Mouse (Mus musculus) lung, postnatal 4 days (tissue): ENCODE measurements at regions not wholly inside any gene's neighbourhood (a gene's known extent, or its start where the extent isn't known, plus 50 kb on each side); places are given as distances from the start of the nearest gene placed in this dataset.

Experiments
- DNase-seq, 2 experiments: peaks; one replicate each; pipeline ENCODE4 v3.0.0; 2021

DNA sequence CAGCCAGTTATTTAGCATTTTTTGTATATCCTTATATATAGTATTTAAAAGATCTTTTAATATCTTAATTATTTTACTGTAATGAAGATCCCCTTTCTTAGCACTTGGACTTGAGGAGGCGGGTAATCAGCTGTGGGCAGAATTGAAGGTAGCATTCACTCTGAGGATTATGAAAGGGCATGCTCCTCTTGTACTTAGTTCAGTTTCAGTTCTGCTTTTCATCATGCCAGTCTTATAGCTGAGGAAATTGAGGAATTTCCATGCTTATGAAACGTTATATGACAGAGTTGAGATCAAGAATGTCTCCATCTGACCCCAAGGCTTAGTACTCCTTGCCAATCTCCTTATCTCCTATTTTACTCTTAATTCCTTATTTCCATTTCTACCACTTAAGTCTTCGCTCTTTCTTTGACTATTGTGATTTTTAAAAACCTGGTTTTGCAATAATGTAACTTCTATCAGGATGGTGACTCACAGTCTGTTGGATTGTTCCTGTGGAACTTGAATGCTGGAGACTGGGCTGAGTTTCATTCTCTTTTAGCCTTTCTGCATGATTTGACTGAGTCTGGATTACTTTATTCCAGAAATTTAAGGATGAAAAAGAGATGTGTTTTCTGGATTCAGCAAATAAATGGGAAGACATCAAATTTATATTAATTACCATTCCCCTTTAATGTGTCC is 133.6 kb downstream of the Papss1 start:
- no peak for DNase-seq

DNA sequence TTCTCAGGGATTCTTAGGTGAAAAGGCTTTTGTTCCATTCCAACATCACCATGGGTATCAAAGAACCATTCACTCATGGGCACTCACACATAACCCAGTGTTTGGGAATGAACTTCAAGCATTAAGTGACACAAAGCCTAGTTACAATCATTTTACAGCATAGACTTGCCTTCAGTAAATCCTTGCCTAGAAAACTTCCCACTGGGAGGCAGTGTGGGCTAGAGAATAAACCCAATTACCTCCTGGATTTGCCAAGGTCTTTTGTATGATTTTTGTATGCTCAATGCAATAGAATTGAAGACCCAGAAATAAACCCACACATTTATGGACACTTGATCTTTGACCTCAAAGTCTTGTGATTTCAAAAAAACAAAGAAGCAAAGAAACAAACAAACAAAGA is 138.6 kb downstream of the Papss1 start:
- peak in 1 of 2 experiments; percentile 26 for DNase-seq

DNA sequence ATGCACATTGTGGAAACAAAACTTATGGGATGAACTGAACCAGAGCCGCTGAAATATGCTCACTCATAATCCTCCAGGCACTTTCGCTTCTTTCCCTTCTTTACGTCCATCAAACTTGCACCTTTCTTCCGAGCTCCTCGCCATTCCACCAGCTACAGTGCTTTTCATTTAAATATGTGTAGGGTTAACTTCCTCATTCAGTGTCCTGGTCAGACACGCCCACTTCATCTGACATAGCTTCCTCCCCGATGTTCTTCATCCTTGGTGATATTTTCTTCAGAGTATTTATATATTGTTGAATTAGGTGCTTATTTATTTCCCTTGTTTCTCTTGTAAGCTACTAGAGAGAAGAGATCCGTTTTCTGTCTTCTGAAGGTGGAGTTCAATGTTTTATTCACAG is 149.0 kb downstream of the Papss1 start:
- no peak for DNase-seq

DNA sequence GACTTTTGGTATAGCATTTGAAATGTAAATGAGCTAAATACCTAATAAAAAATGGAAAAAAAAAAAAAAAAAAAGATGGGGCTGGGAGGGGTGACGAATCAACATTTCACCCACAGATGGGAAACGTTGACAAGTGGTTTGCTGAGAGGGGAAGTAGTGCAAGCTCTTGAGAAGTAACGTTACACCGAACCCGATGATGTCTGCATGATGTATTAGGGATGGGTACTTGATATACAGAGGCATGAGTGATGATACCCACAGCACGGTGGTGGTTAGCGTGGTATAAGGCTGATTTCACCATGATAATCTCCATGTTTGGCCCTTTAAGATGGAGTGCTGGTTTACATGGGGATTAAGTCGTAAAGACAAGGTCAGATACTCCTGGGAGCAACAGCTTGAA is 154.2 kb downstream of the Papss1 start:
- DNase-seq, result no peak

DNA sequence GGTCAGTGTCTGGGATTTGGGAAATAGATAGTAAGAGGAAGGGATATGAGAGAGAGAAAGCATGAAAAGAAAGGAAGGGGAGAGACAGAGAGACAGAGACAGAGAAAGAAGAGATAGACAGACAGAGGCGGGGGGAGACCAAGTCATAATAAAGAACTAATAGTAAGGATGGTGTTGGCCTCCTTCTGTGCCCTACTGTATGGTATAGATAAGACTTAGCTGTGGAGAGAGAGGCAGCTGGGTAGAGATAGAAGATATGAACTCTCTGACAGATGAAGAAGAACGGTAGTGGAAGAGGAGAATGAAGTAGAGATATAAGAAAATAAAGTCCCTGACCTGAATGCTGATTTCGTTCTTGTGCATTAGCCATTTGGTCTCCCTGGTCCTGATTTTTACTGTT is 164.1 kb downstream of the Papss1 start:
- DNase-seq, result no peak

DNA sequence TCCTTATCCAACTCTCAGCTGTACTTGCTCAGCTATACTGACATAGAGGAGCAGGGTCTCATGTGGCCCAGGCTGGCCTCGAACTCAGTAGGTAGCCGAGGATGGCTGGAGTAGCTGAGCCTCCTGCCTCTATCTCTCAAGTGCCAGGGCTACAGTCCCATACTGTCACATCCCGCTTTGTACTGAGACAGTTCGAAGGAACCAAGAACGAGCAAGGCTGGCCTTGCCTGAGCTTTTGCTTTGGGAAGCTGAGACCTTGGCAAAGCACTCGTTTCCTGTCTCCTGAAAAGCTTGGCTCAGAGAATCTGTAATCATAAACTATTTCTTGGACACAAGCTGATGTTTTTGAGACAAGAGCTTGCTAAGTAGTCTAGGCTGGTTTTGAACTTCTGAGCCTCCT is 169.7 kb downstream of the Papss1 start:
- peak; percentile 19 to 45 for DNase-seq

DNA sequence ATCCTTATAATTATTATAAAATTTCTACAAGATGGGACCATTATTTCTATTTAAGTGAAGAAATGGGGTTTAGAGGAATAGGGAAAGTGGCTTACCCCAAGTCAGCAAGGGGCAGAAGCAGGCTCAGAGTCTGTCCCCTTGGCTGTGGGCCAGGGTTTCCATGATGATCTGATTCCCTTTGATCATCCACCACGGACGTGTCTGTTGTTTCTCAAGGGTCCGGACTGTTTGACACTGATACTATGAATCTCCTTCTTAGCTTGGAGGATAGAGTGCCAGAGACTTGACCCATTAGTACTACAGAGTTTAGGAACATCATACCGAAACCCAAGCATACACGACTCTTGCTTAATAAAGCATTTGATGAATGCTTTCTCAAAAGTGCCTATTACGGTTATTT is 172.9 kb downstream of the Papss1 start:
- DNase-seq, result peak; percentile 15 to 38

DNA sequence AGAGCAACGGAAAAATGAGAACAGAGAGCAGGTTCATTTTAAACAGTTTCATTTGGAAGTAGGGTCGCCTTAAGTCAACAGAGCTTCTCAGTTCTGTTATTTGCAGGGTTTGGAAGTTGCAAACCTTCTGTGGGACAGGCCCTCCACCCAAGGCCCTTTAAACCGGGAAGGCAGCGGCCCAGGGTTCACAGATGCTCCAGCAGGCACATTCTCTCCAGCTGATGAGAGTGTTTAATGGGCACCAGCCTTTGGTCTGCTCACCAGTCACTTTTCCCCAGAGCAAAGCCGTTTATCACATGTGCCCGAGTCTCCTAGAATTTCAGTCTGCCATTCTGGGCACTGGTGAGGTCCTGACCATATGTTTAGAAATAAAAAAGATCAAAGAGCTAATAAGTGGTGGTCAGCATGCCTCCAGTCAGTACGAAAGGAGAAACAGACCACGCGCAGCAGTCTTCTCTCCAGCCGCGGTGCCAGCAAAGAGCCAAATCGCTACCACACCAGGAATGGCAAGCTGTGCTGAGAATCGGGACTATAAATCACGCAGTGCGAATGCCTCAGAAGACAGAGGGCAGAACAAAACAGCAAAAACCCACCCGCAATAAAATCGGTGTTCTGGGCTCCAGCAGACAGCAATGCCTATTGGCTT is 173.5 kb downstream of the Papss1 start:
- DNase-seq, result no peak

DNA sequence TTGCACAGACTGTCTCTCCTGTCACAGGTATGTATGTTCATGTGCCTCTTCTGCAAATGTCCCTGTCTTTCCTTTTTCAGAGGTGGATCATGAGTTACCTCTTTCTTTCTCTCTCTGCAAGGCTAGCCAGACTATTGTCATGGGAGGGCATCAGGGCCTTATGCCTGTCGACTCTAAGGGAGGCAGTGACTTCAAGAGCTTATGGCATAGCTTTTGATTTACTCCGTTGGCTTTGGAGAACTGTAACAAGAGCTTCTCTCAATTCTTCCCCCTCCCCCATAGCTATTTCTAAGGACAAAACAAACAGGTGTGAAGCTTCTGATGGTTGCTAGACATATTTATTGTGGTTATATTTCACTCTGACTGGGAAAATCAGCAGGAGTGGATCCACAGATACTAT is 191.0 kb downstream of the Papss1 start:
- no peak for DNase-seq

DNA sequence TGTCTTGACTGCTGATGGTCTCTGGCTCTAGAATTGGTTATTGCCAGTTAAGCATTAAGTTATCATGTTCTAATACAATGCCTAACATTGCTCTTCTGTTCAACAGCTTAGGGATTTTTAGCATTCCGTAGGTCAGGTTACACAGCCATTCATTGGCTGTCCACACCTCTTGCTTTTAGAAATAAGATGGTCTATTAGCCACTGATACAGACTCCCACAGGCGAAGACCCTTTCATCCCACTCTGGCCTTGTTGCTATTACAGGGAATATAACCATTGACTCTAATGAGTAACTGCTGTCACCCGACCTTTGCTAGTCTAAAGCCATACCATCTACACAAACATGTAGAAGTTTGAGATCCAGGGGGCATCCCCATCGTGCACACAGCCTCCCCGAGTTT is 191.6 kb downstream of the Papss1 start:
- DNase-seq, result no peak

DNA sequence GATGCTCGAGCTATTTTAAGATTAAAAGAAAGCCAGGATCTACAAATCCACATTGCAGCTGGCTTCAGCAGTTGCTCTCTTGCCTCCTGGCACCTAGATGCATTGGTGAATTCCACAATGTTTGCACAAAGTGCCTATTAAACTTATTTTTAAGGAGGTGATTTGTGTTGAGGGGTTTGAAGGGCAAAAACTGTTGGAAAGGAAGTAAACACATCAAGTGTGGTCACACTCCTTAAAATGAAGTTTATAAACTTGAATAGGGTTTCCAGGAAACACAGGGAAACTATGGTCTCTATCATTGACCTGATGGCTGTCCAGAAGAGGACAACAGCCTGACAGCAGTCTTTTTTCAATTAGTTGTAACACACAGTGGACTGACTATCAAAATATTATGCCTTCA is 205.4 kb downstream of the Papss1 start:
- no peak for DNase-seq

DNA sequence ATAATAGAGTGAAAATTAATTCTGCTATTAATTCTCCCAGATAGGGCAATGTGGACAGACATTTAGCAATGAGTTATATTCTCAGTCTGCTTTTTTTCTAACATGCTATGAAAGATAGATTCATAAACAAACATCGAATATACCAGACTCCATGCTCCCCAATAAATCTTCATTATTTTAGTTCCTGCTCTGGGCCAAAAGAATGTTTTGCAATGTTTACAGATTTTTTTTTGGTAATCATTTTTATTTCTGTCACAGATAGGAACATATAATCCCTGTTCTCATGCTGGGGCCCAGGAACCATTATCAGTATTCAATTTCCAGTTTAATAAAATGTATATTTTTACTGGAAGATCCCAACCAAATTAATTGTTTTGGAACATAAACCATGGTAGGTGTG is 205.9 kb downstream of the Papss1 start:
- no peak for DNase-seq

DNA sequence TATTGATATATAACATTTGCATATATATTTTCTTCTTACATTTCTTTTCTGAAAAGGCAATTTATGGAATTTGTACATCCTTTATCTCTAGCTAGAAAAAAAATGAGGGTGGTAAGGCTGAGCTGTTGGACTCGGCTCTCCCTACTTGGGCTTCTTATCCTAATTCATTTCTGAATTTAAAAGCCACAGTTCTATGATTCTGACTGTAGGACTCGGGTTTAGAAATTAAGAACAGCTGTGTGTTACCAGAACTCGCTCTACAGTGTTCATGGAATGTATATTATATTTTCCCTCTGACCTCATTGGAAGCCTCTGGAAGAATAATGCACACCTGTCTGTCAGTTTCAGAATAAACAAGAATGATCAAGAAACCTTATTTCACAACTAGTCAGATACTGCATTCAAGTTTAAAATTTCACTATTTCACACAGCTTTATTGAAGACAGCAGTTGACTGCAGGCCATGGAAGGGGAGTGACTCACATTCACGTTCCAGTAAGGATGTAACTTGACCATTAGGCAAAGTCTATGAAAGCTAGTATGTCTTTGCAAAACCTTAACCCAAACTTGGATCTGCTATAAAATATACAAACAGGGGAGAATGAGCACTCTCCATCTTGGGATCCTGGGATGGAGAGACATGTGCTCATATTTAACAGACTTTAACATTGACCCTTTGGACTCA is 207.4 kb downstream of the Papss1 start:
- DNase-seq, result no peak

DNA sequence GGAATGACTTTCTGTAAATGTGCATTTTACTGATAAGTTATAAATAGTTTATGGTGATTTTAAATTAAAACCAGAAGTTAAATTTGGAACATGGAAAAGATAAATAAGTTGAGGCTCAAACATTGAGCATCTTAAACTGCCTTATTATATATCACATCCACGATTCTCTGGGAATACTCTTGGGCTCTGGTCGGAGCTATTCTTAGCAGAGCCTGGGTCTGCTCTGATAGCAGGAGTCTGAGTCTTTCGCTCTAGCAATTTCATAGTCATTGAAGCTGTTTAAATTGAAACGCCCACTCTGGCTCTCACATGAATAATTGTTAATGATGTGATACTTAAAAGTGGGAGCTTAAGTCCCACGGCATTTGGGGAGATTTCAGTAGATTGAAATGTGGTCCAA is 208.0 kb downstream of the Papss1 start:
- no peak for DNase-seq

DNA sequence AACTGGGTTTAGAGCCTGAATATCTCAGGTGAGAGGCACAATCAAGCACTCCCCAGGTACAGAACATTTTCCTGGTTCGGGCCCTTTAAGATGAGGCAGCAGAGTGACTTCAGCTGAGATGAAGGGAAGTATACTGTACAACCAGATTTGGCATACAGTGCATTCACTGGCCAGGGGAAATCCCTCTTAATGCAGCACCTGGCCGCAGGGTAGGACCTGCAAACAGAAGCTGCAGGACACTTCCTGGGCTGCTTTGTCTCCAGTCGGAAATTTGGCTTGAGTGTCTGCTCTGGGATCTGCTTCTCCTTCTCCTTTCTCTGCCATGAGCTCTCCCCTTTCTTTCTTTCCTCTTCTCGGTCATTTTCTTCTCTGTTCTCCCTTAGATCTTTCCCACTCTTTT is 210.9 kb downstream of the Papss1 start:
- DNase-seq, result no peak

DNA sequence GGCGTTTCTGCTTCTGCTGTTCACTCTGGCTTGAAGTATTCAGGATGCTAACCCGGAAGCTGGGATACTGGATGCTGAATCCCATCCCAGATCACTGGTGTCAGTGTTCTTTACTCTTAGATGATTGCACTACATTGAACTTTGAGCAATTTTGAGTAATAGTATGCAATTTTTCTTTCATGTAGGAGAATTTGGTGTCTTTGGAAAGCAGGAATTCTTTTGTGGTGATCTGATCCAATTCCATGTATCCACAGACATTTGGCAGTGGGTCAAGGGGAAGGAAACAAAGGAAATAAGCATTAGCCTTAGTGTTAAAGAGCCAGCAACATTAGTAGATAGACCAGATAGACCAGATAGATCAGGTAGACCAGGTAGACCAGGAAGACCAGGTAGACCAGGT is 212.1 kb downstream of the Papss1 start:
- DNase-seq, result no peak

DNA sequence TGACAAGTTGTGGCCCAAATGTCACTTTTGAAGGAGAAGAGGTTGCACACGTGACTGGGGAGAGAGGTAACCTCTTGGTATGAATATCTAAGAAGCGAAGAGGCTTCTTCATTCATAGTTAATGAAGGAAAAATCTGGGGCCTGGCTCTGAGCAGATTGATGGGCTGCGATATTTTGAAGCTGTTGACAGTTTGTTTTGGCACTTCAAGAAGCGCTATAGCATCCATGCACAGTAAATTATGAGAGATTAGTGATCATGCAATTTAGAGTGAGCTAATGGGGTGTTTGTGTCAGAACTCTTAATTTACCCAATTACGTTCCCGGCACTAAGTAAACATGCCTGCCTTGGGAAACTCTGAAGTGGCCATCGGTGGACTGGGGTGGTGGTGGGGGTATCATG is 215.2 kb downstream of the Papss1 start:
- DNase-seq, result no peak

DNA sequence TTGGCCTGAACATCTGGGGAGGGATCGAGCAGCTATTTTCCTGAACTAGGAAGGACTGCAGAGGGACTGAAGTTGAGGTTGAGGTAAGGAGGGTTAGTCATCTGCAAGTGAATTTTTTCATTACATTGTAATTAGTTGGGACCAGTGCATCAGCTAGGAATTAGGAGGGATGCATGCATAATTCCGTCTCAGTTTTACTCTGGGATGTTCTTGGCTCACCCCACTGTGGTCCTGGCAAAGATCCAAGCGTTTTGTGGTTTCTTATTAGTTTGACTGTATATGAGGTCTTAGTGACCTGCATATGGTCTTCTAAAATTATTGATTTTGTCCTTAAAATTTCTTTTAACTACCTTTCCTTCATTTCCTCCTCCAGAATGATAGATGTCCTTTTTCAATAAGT is 221.0 kb downstream of the Papss1 start:
- DNase-seq, result no peak

DNA sequence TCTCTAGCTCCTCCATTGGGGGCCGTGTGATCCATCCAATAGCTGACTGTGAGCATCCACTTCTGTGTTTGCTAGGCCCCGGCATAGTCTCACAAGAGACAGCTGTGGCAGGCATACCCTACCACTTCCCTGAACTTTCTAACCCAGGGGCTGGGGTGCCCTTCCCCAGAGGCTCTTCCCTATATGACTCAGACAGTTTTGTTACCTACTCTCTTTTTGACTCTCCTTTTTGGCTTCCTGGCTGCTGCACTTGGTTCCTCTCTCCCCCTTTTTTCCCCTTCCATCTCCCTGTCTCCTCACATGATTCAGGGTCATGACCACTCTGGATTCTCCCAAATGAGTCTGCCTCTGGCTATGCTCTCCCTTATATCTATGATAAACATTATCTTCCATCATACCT is 223.8 kb downstream of the Papss1 start:
- DNase-seq, result no peak

DNA sequence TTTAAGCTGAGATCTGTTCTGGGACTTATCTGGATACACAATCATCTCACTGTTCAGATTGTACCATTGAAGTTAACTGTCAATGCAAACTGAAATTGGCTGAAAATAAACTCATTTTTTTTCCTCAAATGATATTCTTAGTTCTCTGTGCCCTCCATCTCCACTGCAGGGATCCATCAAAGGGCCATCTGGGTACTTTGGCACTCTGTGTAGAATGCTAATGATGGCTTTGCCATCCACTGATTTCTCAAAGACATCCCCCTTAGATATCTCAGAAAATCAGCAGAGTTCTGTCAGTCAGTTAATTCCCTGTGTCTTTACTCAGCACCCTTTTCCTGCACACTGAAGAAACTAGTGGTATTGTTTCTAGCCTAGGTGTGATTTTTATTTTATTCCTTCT is 224.6 kb downstream of the Papss1 start:
- no peak for DNase-seq

DNA sequence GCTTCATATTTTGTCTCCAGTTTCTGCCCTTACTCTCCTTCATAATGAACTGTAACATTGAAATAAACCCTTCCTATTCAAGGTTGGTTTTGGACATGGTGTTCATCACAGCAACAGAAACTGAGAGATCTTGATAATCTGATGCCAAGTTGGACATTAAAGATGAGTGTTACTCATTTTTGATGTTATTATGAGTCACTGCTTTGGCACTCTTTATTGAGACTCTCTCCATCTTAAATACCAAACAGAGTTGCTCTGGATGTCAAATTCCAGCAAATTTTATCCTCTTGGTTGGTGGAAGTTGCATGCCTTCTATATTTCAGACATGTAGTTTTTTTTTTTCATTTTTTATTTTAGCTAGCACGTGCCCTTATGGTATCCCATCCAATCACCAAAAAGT is 229.5 kb downstream of the Papss1 start:
- DNase-seq, result no peak

DNA sequence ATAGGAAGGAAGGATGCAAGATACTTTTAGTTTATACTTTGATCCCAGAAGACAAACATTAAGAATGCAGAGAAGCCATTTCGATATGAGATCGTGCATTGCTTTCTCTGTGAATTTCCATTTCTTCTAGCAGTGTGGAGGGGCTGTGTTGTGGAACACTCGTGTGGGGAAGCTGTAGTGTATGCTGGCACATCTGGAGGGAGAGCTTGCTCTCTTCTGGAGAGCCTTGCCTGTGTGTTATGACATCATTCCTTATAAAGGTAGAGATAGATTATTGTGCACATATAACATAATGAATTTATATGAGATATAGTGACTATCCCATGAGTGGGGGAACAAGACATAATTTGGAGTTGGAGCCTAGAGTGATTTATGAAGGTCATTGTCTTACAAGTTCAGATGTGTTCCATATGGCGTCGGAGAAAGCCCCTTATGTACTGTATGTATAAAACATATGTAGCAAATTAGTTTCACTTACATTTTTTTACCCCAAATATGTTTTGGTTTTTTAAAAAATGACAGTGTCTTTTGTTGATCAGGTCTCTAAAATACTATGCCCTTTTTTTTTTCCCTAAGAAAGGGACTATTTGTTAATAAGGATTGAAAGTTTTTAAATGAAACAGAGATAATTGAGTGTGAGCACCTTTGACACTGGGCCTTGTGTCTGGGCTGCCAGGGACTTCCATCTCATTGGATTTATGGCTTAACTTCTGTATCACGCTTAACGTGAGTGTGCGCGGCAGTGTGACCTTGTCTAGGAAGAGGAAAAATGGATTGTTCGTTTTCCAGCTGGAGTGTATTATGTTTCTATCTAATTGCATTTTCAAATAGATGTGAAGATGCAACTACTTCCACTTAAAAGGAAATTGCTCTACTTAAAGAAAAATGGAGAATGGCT is 230.8 kb downstream of the Papss1 start:
- no peak for DNase-seq

DNA sequence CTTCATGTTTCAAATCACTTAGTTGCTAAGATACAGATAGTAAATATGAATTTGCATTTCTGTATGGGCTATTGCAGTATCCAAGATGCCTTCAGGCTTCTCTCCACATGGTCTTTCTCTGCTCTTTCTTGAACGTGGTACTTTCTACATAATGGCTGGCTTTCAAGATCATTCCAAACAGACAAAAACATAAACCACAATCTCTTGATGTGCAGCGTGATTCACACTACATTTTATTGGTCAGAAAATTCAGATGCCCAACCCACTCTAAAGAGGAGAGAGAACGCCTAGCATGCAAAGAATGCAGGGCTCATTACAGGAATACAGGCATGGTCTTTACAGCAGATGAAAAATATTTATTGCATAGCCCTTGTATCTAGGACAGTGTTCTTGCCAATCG is 235.2 kb downstream of the Papss1 start:
- no peak for DNase-seq

DNA sequence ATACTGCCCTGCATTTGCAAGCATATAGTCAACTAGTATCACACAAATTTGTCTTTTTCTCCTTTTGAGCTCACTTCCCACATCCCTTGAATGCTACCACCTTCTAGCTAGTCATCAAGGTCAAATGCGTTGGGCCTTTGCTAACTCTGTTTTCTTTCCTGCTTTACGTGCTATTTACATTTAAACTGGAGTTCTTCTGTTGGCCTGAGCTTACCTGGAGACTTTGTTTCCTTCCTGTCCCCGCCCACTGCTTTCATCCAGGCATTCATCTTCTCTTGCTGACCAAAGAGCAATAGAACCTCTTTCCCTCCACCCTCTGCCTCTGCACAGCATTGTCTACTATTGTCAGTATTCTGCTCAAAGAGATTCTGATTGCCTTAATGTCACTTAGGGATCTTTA is 237.0 kb downstream of the Papss1 start:
- DNase-seq, result no peak
